Mouse (Mus musculus): ENCODE data around the gene Rfwd3.
"Not testable (repeated sequence)": the region's sequence is repeated elsewhere in the genome, so short reads cannot be mapped to it uniquely, and the experiment has no call there.

The Rfwd3 gene

GRCm38 (mm10) chr8:111299821-111300568 lies at the start of gene Rfwd3:
Gene Rfwd3, minus strand, starts transcription at chr8:111300222.
- DNase-seq (ENCODE audit: low spot score), result peak; percentile 98

GRCm38 (mm10) chr8:111343225-111343624 lies 43.2 kb upstream of the Rfwd3 start:
- DNase-seq (ENCODE audit: low spot score), result peak; percentile 68

GRCm38 (mm10) chr8:111340186-111340585 lies 40.2 kb upstream of the Rfwd3 start:
- no peak for DNase-seq (ENCODE audit: low spot score)

- no peak for DNase-seq (ENCODE audit: low spot score)
These were observed 38.6 kb upstream of the Rfwd3 start for GRCm38 (mm10) chr8:111338370-111339208.

- no peak for DNase-seq (ENCODE audit: low spot score)
These were observed 37.9 kb upstream of the Rfwd3 start, which contains the start of gene Mlkl for GRCm38 (mm10) chr8:111337890-111338347. Gene Mlkl, minus strand, starts transcription at chr8:111338177.

- no peak for DNase-seq (ENCODE audit: low spot score)
These were observed 37.4 kb upstream of the Rfwd3 start for GRCm38 (mm10) chr8:111337311-111337889.

- DNase-seq (ENCODE audit: low spot score), result no peak
These were observed 36.7 kb upstream of the Rfwd3 start for GRCm38 (mm10) chr8:111336692-111337091.

GRCm38 (mm10) chr8:111325222-111325790 lies 25.3 kb upstream of the Rfwd3 start:
- no peak for DNase-seq (ENCODE audit: low spot score)

- DNase-seq (ENCODE audit: low spot score), result no peak
These were observed 14.7 kb upstream of the Rfwd3 start for GRCm38 (mm10) chr8:111314729-111315128.

GRCm38 (mm10) chr8:111313961-111314360 lies 13.9 kb upstream of the Rfwd3 start:
- DNase-seq (ENCODE audit: low spot score), result not testable (repeated sequence)

GRCm38 (mm10) chr8:111312758-111313162 lies 12.7 kb upstream of the Rfwd3 start:
- DNase-seq (ENCODE audit: low spot score), result no peak

GRCm38 (mm10) chr8:111310006-111310405 lies 10.0 kb upstream of the Rfwd3 start:
- DNase-seq (ENCODE audit: low spot score), result not testable (repeated sequence)

GRCm38 (mm10) chr8:111305031-111305730 lies 5.2 kb upstream of the Rfwd3 start:
- DNase-seq (ENCODE audit: low spot score), result no peak

- DNase-seq (ENCODE audit: low spot score), result no peak
These were observed 4.3 kb upstream of the Rfwd3 start for GRCm38 (mm10) chr8:111304359-111304758.

- not testable (repeated sequence) for DNase-seq (ENCODE audit: low spot score)
These were observed 3.2 kb upstream of the Rfwd3 start for GRCm38 (mm10) chr8:111303076-111303803.

- DNase-seq (ENCODE audit: low spot score), result peak; percentile 5
These were observed 850 bp upstream of the Rfwd3 start for GRCm38 (mm10) chr8:111300597-111301546.

GRCm38 (mm10) chr8:111299363-111299820 lies 630 bp downstream of the Rfwd3 start:
- peak; percentile 6 for DNase-seq (ENCODE audit: low spot score)

GRCm38 (mm10) chr8:111298011-111298410 lies 2.0 kb downstream of the Rfwd3 start:
- no peak for DNase-seq (ENCODE audit: low spot score)

GRCm38 (mm10) chr8:111291733-111292132 lies 8.3 kb downstream of the Rfwd3 start:
- no peak for DNase-seq (ENCODE audit: low spot score)

GRCm38 (mm10) chr8:111290586-111290985 lies 9.4 kb downstream of the Rfwd3 start:
- no peak for DNase-seq (ENCODE audit: low spot score)
